Mouse (Mus musculus): ENCODE measurements around the gene Psors1c2. TPM values are rescaled to one million over a fixed set of nuclear protein-coding genes. Genes with fewer than 3 reads are reported as not detected.

The Psors1c2 gene
- polyA plus RNA-seq (2016; fragmentation: Nextera tagmentation; extraction: Ambion mirVana), result 1.1 and 1.5 TPM in 2 replicates

- H3K4me3 ChIP-seq (replicated peaks), result no peak within 1 kb of the TSS
- no peak within 1 kb of the TSS for H3K27ac ChIP-seq
- ATAC-seq (ENCODE audit: low FRiP score), result no peak
- H3K4me1 ChIP-seq, result no peaks in the 10 kb centered on the region
- peaks cover 5% of the 10 kb centered on the region; the same call in 1 of the 2 replicates for H3K27me3 ChIP-seq
- H3K9ac ChIP-seq, result no peak within 1 kb of the TSS
- no peaks in the 10 kb centered on the region for H3K9me3 ChIP-seq
- WGBS, result 70% methylated on average over 7 of the region's 7 CpGs
- peaks cover 29% of the 10 kb centered on the region for H3K36me3 ChIP-seq (replicated peaks)
- no peak within 1 kb of the TSS for H3K4me2 ChIP-seq
These were observed at the start of gene Psors1c2 for GRCm38 (mm10) chr17:35532901-35533300. Gene Psors1c2, plus strand, starts transcription at chr17:35533201.

GRCm38 (mm10) chr17:35484066-35484465 lies 48.9 kb upstream of the Psors1c2 start:
- no peaks in the 10 kb centered on the region for H3K4me1 ChIP-seq
- no peak overlapping the region for H3K4me3 ChIP-seq (replicated peaks)
- WGBS, result 2% methylated on average over 9 of the region's 9 CpGs
- no peak overlapping the region for H3K27ac ChIP-seq
- no peaks in the 10 kb centered on the region for H3K36me3 ChIP-seq (replicated peaks)
- no peaks in the 10 kb centered on the region for H3K27me3 ChIP-seq
- no peak overlapping the region for H3K9ac ChIP-seq
- no peaks in the 10 kb centered on the region for H3K9me3 ChIP-seq
- H3K4me2 ChIP-seq, result no peak overlapping the region
- ATAC-seq (ENCODE audit: low FRiP score), result no peak

DNA sequence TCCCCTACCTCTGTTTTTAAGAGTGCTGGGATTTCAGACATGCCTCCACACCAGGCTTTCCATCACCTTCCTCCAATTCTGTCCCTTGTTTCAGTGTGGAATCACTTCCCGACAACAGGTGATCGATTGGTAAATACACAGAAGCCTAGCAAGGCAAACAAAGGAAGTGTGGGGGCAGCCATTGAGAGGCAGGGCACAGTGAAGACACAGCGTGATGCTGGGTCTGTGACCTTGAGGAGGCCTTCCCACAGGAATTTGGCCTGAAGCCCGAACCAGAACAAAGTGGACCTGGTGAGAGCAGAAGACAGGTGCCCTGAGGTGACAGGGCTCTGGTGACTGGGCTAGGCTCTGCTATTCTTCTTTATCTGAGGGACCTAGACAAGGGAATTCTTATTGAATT lies 47.3 kb upstream of the Psors1c2 start:
- Histone ChIP-seq H3K27me3 (peaks cover 5% of the 10 kb centered on the region; the same call in 1 of the 2 replicates), H3K36me3 (replicated peaks) (no peaks in the 10 kb centered on the region), H3K4me2 (no peak overlapping the region), H3K27ac (no peak overlapping the region), H3K9ac (no peak overlapping the region), H3K4me3 (replicated peaks) (no peak overlapping the region), H3K4me1 (no peaks in the 10 kb centered on the region), H3K9me3 (no peaks in the 10 kb centered on the region)
- ATAC-seq (ENCODE audit: low FRiP score), result no peak
- 38% methylated on average over 4 of the region's 4 CpGs for WGBS

DNA sequence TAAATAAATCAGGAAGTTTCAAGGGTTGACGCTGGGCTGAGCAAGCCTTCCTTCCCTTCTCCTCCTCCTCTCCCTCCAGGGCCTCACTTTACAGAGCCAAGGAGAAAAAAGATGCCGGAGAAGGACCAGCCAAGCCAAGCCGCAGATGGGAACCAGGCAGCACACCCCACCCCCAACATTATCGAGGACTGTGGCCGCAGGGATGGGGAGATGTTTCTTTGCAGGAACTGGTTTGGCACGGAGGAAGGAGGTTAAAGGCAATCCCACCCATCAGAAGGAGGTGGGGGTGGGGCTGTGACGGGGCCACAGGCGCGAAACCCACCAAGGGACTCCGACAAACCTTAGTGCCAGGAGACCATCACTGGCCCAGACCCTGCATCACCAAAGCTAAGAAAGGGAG lies 46.3 kb upstream of the Psors1c2 start:
- H3K4me2 ChIP-seq, result no peak overlapping the region
- H3K4me1 ChIP-seq, result no peaks in the 10 kb centered on the region

GRCm38 (mm10) chr17:35488041-35488440 lies 45.0 kb upstream of the Psors1c2 start:
- WGBS, result 95% methylated on average over 2 of the region's 2 CpGs
- no peak for ATAC-seq (ENCODE audit: low FRiP score)

More for the DNA sequence above, 46.3 kb upstream of the Psors1c2 start:
- no peak for ATAC-seq (ENCODE audit: low FRiP score)
- Histone ChIP-seq H3K27ac (no peak overlapping the region), H3K9me3 (no peaks in the 10 kb centered on the region), H3K27me3 (peaks cover 6% of the 10 kb centered on the region; the same call in 1 of the 2 replicates), H3K36me3 (replicated peaks) (no peaks in the 10 kb centered on the region), H3K4me3 (replicated peaks) (no peak overlapping the region), H3K9ac (no peak overlapping the region)
- 69% methylated on average over 10 of the region's 10 CpGs for WGBS

DNA sequence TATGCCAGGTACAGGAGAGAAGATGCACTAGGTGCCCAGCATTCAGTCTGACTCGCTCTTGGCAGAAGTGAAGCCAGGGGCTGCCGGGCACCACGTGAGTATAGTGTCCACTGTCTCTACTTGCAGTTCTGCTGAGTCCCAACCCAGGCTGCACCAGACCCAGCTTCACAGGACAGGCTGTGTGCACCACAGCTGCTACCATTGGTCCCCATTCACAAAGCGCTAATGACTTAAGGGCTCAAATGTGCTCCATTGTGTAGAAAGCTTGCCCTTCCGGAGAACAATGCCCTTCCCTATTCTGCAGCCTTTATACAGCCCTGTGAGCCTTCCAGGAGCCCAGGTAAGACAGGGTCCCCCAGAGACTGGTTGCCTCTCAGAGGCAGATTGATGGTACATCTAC lies 42.7 kb upstream of the Psors1c2 start:
- H3K27me3 ChIP-seq, result peaks cover 6% of the 10 kb centered on the region; the same call in 1 of the 2 replicates
- no peak overlapping the region for H3K4me2 ChIP-seq
- no peak overlapping the region for H3K9ac ChIP-seq
- no peaks in the 10 kb centered on the region for H3K9me3 ChIP-seq
- no peaks in the 10 kb centered on the region for H3K4me1 ChIP-seq
- 46% methylated on average over 5 of the region's 5 CpGs for WGBS
- no peak overlapping the region for H3K27ac ChIP-seq
- H3K4me3 ChIP-seq (replicated peaks), result no peak overlapping the region
- H3K36me3 ChIP-seq (replicated peaks), result no peaks in the 10 kb centered on the region
- ATAC-seq (ENCODE audit: low FRiP score), result no peak

More at GRCm38 (mm10) chr17:35488041-35488440, 45.0 kb upstream of the Psors1c2 start:
- H3K36me3 ChIP-seq (replicated peaks), result no peaks in the 10 kb centered on the region
- H3K27me3 ChIP-seq, result peaks cover 6% of the 10 kb centered on the region; the same call in 1 of the 2 replicates
- H3K4me3 ChIP-seq (replicated peaks), result no peak overlapping the region
- H3K27ac ChIP-seq, result no peak overlapping the region
- H3K9ac ChIP-seq, result no peak overlapping the region
- H3K4me1 ChIP-seq, result no peaks in the 10 kb centered on the region
- H3K4me2 ChIP-seq, result no peak overlapping the region
- no peaks in the 10 kb centered on the region for H3K9me3 ChIP-seq

DNA sequence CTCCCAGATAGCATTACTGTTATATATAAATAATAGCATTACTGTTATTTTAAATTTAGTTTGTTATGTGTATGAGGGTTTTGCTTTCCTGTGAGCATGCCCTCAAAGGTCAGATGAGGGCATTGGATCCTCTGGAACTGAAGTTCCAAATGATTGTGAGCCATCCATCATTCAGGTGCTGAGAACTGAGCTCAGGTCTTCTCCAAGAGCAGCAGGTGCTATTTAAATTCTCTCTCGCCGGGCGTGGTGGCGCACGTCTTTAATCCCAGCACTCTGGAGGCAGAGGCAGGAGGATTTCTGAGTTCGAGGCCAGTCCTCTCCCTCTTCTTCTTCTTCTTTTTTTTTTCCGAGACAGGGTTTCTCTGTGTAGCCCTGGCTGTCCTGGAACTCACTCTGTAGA lies 35.9 kb upstream of the Psors1c2 start:
- Histone ChIP-seq H3K4me3 (replicated peaks) (no peak overlapping the region), H3K4me2 (no peak overlapping the region), H3K36me3 (replicated peaks) (no peaks in the 10 kb centered on the region), H3K9me3 (no peaks in the 10 kb centered on the region), H3K9ac (no peak overlapping the region), H3K27me3 (no peaks in the 10 kb centered on the region), H3K4me1 (0 out of 2 replicates have a peak, but pooled peaks cover under 1% of the 10 kb centered on the region), H3K27ac (no peak overlapping the region)
- no peak for ATAC-seq (ENCODE audit: low FRiP score)
- WGBS, result 95% methylated on average over 7 of the region's 7 CpGs

- 3% methylated on average over 6 of the region's 6 CpGs for WGBS
- no peak overlapping the region for H3K27ac ChIP-seq
- no peaks in the 10 kb centered on the region for H3K9me3 ChIP-seq
- H3K36me3 ChIP-seq (replicated peaks), result no peaks in the 10 kb centered on the region
- H3K9ac ChIP-seq, result no peak overlapping the region
- no peak for ATAC-seq (ENCODE audit: low FRiP score)
- no peak overlapping the region for H3K4me2 ChIP-seq
- peaks cover 34% of the 10 kb centered on the region for H3K27me3 ChIP-seq
- H3K4me1 ChIP-seq, result peaks cover 11% of the 10 kb centered on the region
- no peak overlapping the region for H3K4me3 ChIP-seq (replicated peaks)
These were observed 30.8 kb upstream of the Psors1c2 start for GRCm38 (mm10) chr17:35502226-35502625.

DNA sequence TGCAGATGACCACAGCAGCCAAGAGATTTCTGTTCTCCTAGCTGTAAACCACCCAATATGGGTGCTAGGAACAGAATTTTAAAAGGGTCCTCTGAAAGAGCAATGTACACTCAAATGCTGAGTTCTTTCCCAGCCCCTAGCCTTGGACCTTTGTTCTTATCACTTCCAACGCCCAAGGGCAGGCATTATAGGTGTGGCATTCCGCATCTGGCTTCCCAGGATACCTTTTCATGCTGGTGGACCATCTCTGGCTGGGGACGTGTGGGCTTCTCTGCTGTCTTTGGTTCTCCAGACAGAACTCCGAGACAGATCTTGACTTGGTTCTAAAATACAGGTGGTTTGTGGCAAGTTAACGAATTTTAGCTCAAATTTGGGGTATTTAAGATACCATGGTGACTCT lies 30.2 kb upstream of the Psors1c2 start:
- Histone ChIP-seq H3K27ac (no peak overlapping the region), H3K9ac (no peak overlapping the region), H3K4me3 (replicated peaks) (no peak overlapping the region), H3K27me3 (peaks cover 39% of the 10 kb centered on the region), H3K9me3 (no peaks in the 10 kb centered on the region), H3K4me2 (no peak overlapping the region), H3K36me3 (replicated peaks) (no peaks in the 10 kb centered on the region), H3K4me1 (peaks cover 11% of the 10 kb centered on the region)
- 45% methylated on average over 5 of the region's 5 CpGs for WGBS
- no peak for ATAC-seq (ENCODE audit: low FRiP score)

- Histone ChIP-seq H3K27ac (no peak overlapping the region), H3K9ac (no peak overlapping the region), H3K4me2 (no peak overlapping the region), H3K36me3 (replicated peaks) (no peaks in the 10 kb centered on the region), H3K9me3 (no peaks in the 10 kb centered on the region), H3K27me3 (peaks cover 47% of the 10 kb centered on the region), H3K4me1 (peaks cover 11% of the 10 kb centered on the region), H3K4me3 (replicated peaks) (no peak overlapping the region)
- ATAC-seq (ENCODE audit: low FRiP score), result no peak
- WGBS, result 18% methylated on average over 5 of the region's 5 CpGs
These were observed 29.2 kb upstream of the Psors1c2 start for GRCm38 (mm10) chr17:35503849-35504248.

GRCm38 (mm10) chr17:35504628-35505481 lies 28.1 kb upstream of the Psors1c2 start:
- no peak for ATAC-seq (ENCODE audit: low FRiP score)
- Histone ChIP-seq H3K27me3 (peaks cover 55% of the 10 kb centered on the region), H3K27ac (no peak overlapping the region), H3K4me3 (replicated peaks) (no peak overlapping the region), H3K4me1 (peaks cover 15% of the 10 kb centered on the region), H3K36me3 (replicated peaks) (no peaks in the 10 kb centered on the region), H3K9ac (no peak overlapping the region), H3K4me2 (no peak overlapping the region), H3K9me3 (no peaks in the 10 kb centered on the region)
- WGBS, result 15% methylated on average over 8 of the region's 8 CpGs

DNA sequence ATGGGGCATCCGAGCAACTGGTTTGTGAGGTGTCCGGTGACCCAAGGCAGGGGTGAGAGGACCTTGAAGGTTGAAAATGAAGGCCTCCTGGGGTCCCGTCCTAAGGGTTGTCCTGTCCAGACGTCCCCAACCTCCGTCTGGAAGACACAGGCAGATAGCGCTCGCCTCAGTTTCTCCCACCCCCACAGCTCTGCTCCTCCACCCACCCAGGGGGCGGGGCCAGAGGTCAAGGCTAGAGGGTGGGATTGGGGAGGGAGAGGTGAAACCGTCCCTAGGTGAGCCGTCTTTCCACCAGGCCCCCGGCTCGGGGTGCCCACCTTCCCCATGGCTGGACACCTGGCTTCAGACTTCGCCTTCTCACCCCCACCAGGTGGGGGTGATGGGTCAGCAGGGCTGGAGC lies 27.2 kb upstream of the Psors1c2 start, which contains the start of gene Pou5f1:
Gene Pou5f1 (plus strand): TSS at position 243 of the 400 bp plus-strand sequence.
- H3K4me2 ChIP-seq, result no peak within 1 kb of the TSS
- H3K27me3 ChIP-seq, result peaks cover 55% of the 10 kb centered on the region
- no peaks in the 10 kb centered on the region for H3K9me3 ChIP-seq
- H3K4me3 ChIP-seq (replicated peaks), result no peak within 1 kb of the TSS
- H3K9ac ChIP-seq, result no peak within 1 kb of the TSS
- H3K27ac ChIP-seq, result no peak within 1 kb of the TSS
- no peak for ATAC-seq (ENCODE audit: low FRiP score)
- no peaks in the 10 kb centered on the region for H3K36me3 ChIP-seq (replicated peaks)
- WGBS, result 27% methylated on average over 13 of the region's 13 CpGs
- H3K4me1 ChIP-seq, result peaks cover 15% of the 10 kb centered on the region

- Histone ChIP-seq H3K9me3 (no peaks in the 10 kb centered on the region), H3K27me3 (peaks cover 55% of the 10 kb centered on the region)
- 11% methylated on average over 10 of the region's 10 CpGs for WGBS
These were observed 26.1 kb upstream of the Psors1c2 start for GRCm38 (mm10) chr17:35506881-35507280.

More at GRCm38 (mm10) chr17:35506881-35507280, 26.1 kb upstream of the Psors1c2 start:
- ATAC-seq (ENCODE audit: low FRiP score), result no peak
- Histone ChIP-seq H3K36me3 (replicated peaks) (no peaks in the 10 kb centered on the region), H3K4me2 (no peak overlapping the region), H3K4me3 (replicated peaks) (no peak overlapping the region), H3K27ac (no peak overlapping the region), H3K9ac (no peak overlapping the region), H3K4me1 (peaks cover 15% of the 10 kb centered on the region)

Measured in forebrain, embryonic 12.5 days (tissue).